Mouse (Mus musculus) gastrocnemius, adult 18-20 months (tissue): ENCODE measurements at regions not wholly inside any gene's neighbourhood (a gene's known extent, or its start where the extent isn't known, plus 50 kb on each side); places are given as distances from the start of the nearest gene placed in this dataset.

Source experiments
- DNase-seq: peaks from one replicate; pipeline ENCODE4 v3.0.0; 2021; ENCODE audit warnings: low spot score

GRCm38 (mm10) chr13:115427091-115428033 is 325.6 kb upstream of the Itga1 start:
- DNase-seq: no peak

GRCm38 (mm10) chr13:115425610-115426562 is 324.1 kb upstream of the Itga1 start:
- DNase-seq: no peak

- no peak for DNase-seq
These were observed 322.0 kb upstream of the Itga1 start for GRCm38 (mm10) chr13:115423761-115424160.

GRCm38 (mm10) chr13:115421483-115421882 is 319.7 kb upstream of the Itga1 start:
- no peak for DNase-seq

GRCm38 (mm10) chr13:115417829-115418228 is 316.1 kb upstream of the Itga1 start:
- DNase-seq: no peak

- DNase-seq: no peak
These were observed 312.2 kb upstream of the Itga1 start for GRCm38 (mm10) chr13:115413721-115414531.

GRCm38 (mm10) chr13:115405916-115406315 is 304.2 kb upstream of the Itga1 start:
- no peak for DNase-seq

GRCm38 (mm10) chr13:115400706-115401215 is 299.0 kb upstream of the Itga1 start:
- no peak for DNase-seq

GRCm38 (mm10) chr13:115379682-115380081 is 277.9 kb upstream of the Itga1 start:
- DNase-seq: no peak

- no peak for DNase-seq
These were observed 274.6 kb upstream of the Itga1 start for GRCm38 (mm10) chr13:115376180-115376880.

- no peak for DNase-seq
These were observed 259.7 kb upstream of the Itga1 start for GRCm38 (mm10) chr13:115361457-115361856.

- DNase-seq: no peak
These were observed 245.2 kb upstream of the Itga1 start for GRCm38 (mm10) chr13:115347022-115347398.

GRCm38 (mm10) chr13:115346115-115347021 is 244.6 kb upstream of the Itga1 start:
- no peak for DNase-seq

GRCm38 (mm10) chr13:115329000-115329960 is 227.5 kb upstream of the Itga1 start:
- no peak for DNase-seq

- DNase-seq: no peak
These were observed 224.5 kb upstream of the Itga1 start for GRCm38 (mm10) chr13:115326294-115326693.

- DNase-seq: no peak
These were observed 214.9 kb upstream of the Itga1 start for GRCm38 (mm10) chr13:115316681-115317080.

- no peak for DNase-seq
These were observed 206.8 kb upstream of the Itga1 start for GRCm38 (mm10) chr13:115308586-115308985.

GRCm38 (mm10) chr13:115287371-115287770 is 185.6 kb upstream of the Itga1 start:
- DNase-seq: no peak
